Mouse (Mus musculus): ENCODE results near the gene Srbd1.
A peak's percentile ranks its signal among the peaks of the same experiment; 100 is the strongest.

GRCm38 (mm10) chr17:86125908-86126307, 19.1 kb downstream of the Srbd1 start:
- TF ChIP-seq POLR2A (IDR thresholded peaks at IDR 0.05; ENCODE audit: borderline replicate concordance, extremely low read depth, insufficient read depth, insufficient read length, poor library complexity, severe bottlenecking) (no peak), CTCF (IDR thresholded peaks at IDR 0.05; ENCODE audit: borderline replicate concordance, extremely low read depth, insufficient read depth, insufficient read length) (peak; percentile 18; the same call in 1 of the 2 replicates)

Measured in brain, embryonic 14.5 days (tissue).